Mouse (Mus musculus) C2C12 (cell line): ENCODE results near the gene Zfp462. TPM values are rescaled to one million over a fixed set of nuclear protein-coding genes. Genes with fewer than 3 reads are reported as not detected.

Experiments used
- H3K27me3 ChIP-seq: one replicate; pipeline ENCODE4 v1.6.1; 2011; ENCODE audit not compliant: control insufficient read depth, insufficient read depth, insufficient read length
- H3K36me3 ChIP-seq: one replicate; pipeline ENCODE4 v1.6.1; 2011; ENCODE audit not compliant: control insufficient read depth, insufficient read depth
- H3K4me3 ChIP-seq: one replicate; pipeline ENCODE4 v1.5.1; 2011; ENCODE audit warnings: mild to moderate bottlenecking, control low read depth; ENCODE audit not compliant: poor library complexity, insufficient read depth, severe bottlenecking
- H3K79me2 ChIP-seq: one replicate; pipeline ENCODE4 v1.6.1; 2011; ENCODE audit not compliant: control insufficient read depth, insufficient read depth
- H3K79me3 ChIP-seq: one replicate; pipeline ENCODE4 v1.6.1; 2011; ENCODE audit warnings: low read depth, control low read depth
- H3ac ChIP-seq: one replicate; pipeline ENCODE3; 2011; ENCODE audit warnings: low read depth; ENCODE audit not compliant: control insufficient read depth, insufficient read length
- CEBPB ChIP-seq: IDR thresholded peaks from one replicate; pipeline ENCODE4 v1.6.1; 2011; ENCODE audit warnings: low read depth, mild to moderate bottlenecking, control low read depth, moderate library complexity
- CTCF ChIP-seq: IDR thresholded peaks from one replicate; pipeline ENCODE4 v1.5.1; 2011; ENCODE audit not compliant: control insufficient read depth, insufficient read depth, insufficient read length
- FOSL1 ChIP-seq: IDR thresholded peaks from one replicate; pipeline ENCODE4 v1.8.0; 2011; ENCODE audit warnings: mild to moderate bottlenecking, low read length; ENCODE audit not compliant: poor library complexity, insufficient read depth, severe bottlenecking
- MAX ChIP-seq: IDR thresholded peaks from one replicate; pipeline ENCODE4 v1.6.1; 2011; ENCODE audit warnings: mild to moderate bottlenecking, control low read depth
- MYOD1 ChIP-seq: IDR thresholded peaks from one replicate; pipeline ENCODE4 v1.6.1; 2011; ENCODE audit warnings: low read depth; ENCODE audit not compliant: control insufficient read depth, insufficient read length
- MYOG ChIP-seq: IDR thresholded peaks from one replicate; pipeline ENCODE4 v1.6.1; 2011; ENCODE audit not compliant: control insufficient read depth, insufficient read length; ENCODE audit errors: extremely low read depth
- USF1 ChIP-seq: IDR thresholded peaks from one replicate; pipeline ENCODE4 v1.6.1; 2011; ENCODE audit warnings: low read depth, mild to moderate bottlenecking, control low read depth, moderate library complexity
- polyA plus RNA-seq: library from polyadenylated mRNA; unstranded; fragments of >200 nt; fragmentation: generic; extraction: Trizol; gene quantifications from one replicate; pipeline ENCODE4 v1.2.1, GENCODE M21; 2012; ENCODE audit warnings: missing spikeins

Gene Zfp462
- polyA plus RNA-seq, 1 experiment: 6.3 TPM

DNA sequence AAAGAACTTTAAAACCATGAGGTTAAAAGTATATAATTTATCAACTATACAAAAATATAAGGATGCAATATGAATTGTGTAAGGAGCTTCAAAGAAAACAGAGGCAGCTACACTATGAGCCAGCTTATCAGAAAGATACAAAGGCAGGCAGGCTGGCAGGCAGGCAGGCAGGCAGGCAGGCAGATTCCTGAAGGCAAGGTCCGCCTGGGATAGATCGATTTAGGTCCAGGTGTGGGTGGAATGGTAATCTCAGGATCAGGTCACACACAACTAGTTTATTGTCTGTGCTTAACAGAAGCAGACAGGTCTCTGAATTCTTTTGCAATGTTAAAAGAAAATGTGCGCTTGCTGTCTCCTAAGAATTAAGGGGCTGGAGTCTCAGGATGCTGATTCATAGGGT, 158.7 kb downstream of the Zfp462 start:
- TF ChIP-seq FOSL1: no peak
- no peak for TF ChIP-seq MYOG
- no peak for TF ChIP-seq CTCF
- TF ChIP-seq USF1: no peak
- no peak for TF ChIP-seq MYOD1
- no peak overlapping the region for H3K4me3 ChIP-seq
- H3K27me3 ChIP-seq: no peaks in the 10 kb centered on the region
- H3ac ChIP-seq: no peak overlapping the region
- no peaks in the 10 kb centered on the region for H3K36me3 ChIP-seq
- no peaks in the 10 kb centered on the region for H3K79me3 ChIP-seq
- no peaks in the 10 kb centered on the region for H3K79me2 ChIP-seq

DNA sequence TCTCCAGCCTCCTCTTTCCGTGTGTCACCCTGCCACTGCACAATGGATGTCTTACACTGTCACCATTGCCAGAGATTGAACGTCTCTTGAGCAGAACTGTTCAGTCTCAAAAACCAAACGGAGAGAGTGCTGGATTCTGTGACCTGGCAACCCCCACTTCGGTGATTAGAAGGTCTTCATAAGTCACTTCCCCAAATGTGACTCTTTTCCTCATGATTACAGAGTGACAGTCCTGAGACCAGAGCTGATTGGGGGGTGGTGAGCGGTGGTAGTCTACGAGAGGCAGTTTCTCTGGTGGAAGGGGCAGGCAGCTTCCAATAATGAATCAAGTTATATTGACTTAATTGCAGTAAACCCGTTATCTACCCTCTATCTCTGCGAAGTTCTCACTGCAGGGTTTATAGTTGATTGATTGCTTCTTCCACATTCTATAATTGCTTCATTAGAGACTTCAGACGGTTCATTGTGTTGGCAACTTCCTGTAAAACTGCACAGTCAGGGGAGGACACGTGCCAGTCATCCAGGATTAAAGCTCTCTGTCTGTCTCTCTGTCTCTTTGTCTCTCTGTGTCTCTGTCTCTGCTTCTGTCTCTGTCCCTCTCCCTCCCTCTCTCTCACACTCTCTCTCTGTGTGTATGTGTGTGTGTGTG, 173.1 kb downstream of the Zfp462 start:
- TF ChIP-seq CEBPB: no peak
- TF ChIP-seq USF1: no peak
- TF ChIP-seq CTCF: no peak
- TF ChIP-seq MAX: no peak
- TF ChIP-seq MYOG: no peak
- no peak for TF ChIP-seq FOSL1
- no peak for TF ChIP-seq MYOD1
- Histone ChIP-seq H3K36me3 (no peaks in the 10 kb centered on the region), H3ac (no peak overlapping the region), H3K79me3 (no peaks in the 10 kb centered on the region), H3K4me3 (no peak overlapping the region), H3K79me2 (no peaks in the 10 kb centered on the region), H3K27me3 (no peaks in the 10 kb centered on the region)

DNA sequence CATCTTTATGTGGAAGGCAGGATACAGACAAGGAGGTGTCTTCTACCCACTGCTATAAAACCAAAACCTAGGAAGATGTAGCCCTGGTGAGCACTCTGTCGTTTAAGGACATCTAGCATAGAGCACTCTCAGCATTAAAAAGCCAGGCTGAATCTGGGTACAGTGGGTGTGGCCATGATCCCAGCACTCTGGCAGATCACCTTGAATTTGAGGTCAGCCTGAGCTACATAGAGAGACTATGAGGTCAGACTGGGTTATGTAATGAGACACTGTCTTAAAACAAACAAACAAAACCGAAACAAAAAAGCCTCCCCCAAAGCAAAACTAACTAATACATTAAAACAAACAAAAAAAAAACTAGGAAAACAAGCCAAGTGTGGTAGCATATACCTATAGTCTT, 176.3 kb downstream of the Zfp462 start:
- H3K27me3 ChIP-seq: no peaks in the 10 kb centered on the region
- H3K36me3 ChIP-seq: no peaks in the 10 kb centered on the region
- no peak overlapping the region for H3K4me3 ChIP-seq
- no peaks in the 10 kb centered on the region for H3K79me3 ChIP-seq
- H3K79me2 ChIP-seq: no peaks in the 10 kb centered on the region
- TF ChIP-seq MYOG: no peak
- no peak for TF ChIP-seq FOSL1
- TF ChIP-seq USF1: no peak
- no peak for TF ChIP-seq MYOD1
- H3ac ChIP-seq: no peak overlapping the region

DNA sequence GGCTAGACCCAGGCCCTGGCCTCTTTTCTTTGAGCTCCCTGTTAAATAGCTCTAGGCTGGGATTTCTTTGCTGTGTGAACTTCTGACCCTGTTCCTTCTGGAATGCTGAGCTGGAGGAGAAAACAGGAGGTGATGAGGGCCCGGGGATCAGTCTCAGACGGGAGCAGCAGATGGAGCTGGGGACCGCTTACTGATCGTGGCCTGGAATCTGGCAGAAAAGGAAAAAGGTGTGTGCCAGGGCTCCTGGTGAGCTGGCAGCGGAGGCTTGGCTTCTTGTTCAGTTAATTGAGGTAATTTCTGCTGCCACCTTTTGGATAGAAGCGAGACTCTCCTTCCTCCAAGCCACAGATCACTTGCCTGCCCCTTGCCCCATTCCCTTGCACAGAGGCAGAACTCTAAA, 177.1 kb downstream of the Zfp462 start:
- Histone ChIP-seq H3K79me2 (no peaks in the 10 kb centered on the region), H3K4me3 (no peak overlapping the region), H3K79me3 (no peaks in the 10 kb centered on the region), H3K27me3 (no peaks in the 10 kb centered on the region), H3ac (no peak overlapping the region), H3K36me3 (no peaks in the 10 kb centered on the region)
- TF ChIP-seq FOSL1 (no peak), USF1 (no peak), CEBPB (no peak), MAX (no peak), MYOD1 (no peak), CTCF (no peak), MYOG (no peak)

DNA sequence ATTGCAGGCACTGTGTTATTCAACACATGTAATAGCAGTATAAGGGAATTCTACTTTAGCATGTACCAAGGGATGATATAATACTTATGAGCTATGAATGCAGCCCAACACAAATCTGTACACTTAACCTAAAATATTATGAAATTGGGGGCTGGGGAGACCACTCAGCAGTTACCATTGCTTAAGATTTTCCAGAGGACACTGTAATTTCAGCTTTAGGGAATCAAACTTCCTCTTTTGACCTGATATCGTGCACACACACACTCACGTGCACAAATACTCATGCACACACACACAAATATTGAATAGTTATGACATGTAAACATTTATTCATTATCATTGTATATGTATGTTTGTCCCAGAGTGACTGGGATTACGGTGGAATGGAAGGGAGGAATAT, 179.3 kb downstream of the Zfp462 start:
- Histone ChIP-seq H3K79me3 (no peaks in the 10 kb centered on the region), H3K79me2 (no peaks in the 10 kb centered on the region), H3K4me3 (no peak overlapping the region), H3ac (no peak overlapping the region), H3K36me3 (no peaks in the 10 kb centered on the region), H3K27me3 (no peaks in the 10 kb centered on the region)
- TF ChIP-seq MYOD1: no peak
- no peak for TF ChIP-seq CTCF
- no peak for TF ChIP-seq MAX
- no peak for TF ChIP-seq FOSL1
- TF ChIP-seq USF1: no peak
- TF ChIP-seq MYOG: no peak
- no peak for TF ChIP-seq CEBPB

DNA sequence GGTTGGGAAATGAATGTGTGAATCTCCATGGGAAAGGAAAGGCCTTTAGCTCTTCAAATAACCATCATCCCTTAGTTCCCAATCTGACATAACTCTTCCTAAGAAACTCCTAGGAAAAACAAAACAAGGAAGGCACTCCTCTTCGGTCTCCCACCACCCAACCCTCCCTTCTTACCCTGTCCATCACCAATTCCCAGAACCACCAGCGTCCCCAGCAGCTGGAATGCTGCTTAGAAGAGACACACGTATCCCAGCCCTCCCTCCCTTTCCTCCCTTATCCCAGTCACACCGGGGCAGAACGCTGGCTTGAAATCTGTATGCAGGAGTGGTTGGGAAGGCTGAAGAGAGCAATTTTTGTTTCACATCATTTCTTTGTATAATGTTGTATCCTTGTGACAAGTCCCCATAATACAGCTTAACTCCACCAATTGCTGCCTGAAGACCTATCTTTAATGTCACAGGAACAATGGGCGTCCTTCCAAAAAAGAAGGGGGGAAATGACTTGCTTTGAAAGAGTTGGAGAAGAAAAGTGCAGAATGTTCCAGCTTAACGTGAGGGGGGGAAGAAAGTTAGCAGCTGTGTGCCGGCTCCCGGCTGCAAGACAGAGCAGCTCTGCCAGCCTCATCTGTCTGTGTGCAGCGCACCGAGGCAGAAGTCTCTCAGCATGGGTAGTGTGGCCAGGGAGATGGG, 180.3 kb downstream of the Zfp462 start:
- TF ChIP-seq CEBPB (no peak), MAX (no peak), USF1 (no peak), MYOD1 (no peak), CTCF (no peak), FOSL1 (no peak), MYOG (no peak)
- Histone ChIP-seq H3ac (no peak overlapping the region), H3K4me3 (no peak overlapping the region), H3K79me3 (no peaks in the 10 kb centered on the region), H3K79me2 (no peaks in the 10 kb centered on the region), H3K27me3 (no peaks in the 10 kb centered on the region), H3K36me3 (no peaks in the 10 kb centered on the region)
